Mouse (Mus musculus): ENCODE results near the gene 1110051M20Rik.

- no peak for TF ChIP-seq CTCF (IDR thresholded peaks at IDR 0.05; ENCODE audit: borderline replicate concordance, insufficient read depth, low read depth, low read length)
- TF ChIP-seq POLR2A (IDR thresholded peaks at IDR 0.05; ENCODE audit: borderline replicate concordance, insufficient read depth, low read length), result no peak
Measured at GRCm38 (mm10) chr2:91387287-91387958, 57.1 kb downstream of the 1110051M20Rik start.

Data from cerebellum, adult 2 months (tissue).